ENCODE assay signal across 10 mouse cellular contexts in genomic region chr3:87947811-87948199, GRCm38 (mm10). TPM values are rescaled to one million over a fixed set of nuclear protein-coding genes. Genes with fewer than 3 reads are reported as not detected.
DNase-seq lines count a peak whose midpoint lies in the region; ATAC-seq and TF ChIP-seq lines count a peak whose summit lies in the region.
"Had no signal": no experiment of that assay in that cellular context is flagged by ENCODE, and none has a peak within 500 bp of the region (broad histone marks: within the 10 kb centered on the region; RNA-seq: fewer than 3 reads in every experiment).

No protein-coding gene starts in this region.

- no peak overlapping the region for H3K27ac ChIP-seq in heart, embryonic 13.5 days (replicated peaks)
- H3K27ac ChIP-seq in intestine, embryonic 14.5 days (ENCODE audit: low read depth): no peak overlapping the region

- no peaks in the 10 kb centered on the region for H3K79me2 ChIP-seq in myocyte (ENCODE audit: control insufficient read depth, insufficient read depth)

- H3K9ac ChIP-seq in heart, embryonic 13.5 days: peak overlapping the region; percentile 71
- peak overlapping the region; percentile 36; the same call in 1 of the 2 replicates for H3K9ac ChIP-seq in intestine, embryonic 14.5 days (ENCODE audit: low read length)

- H3K36me3 ChIP-seq in heart, embryonic 13.5 days: peaks cover 3% of the 10 kb centered on the region; the same call in 1 of the 2 replicates
- no peaks in the 10 kb centered on the region for H3K36me3 ChIP-seq in intestine, embryonic 14.5 days (ENCODE audit: control insufficient read depth, insufficient read depth, low read length)
- H3K36me3 ChIP-seq in myocyte (ENCODE audit: control insufficient read depth, insufficient read depth): no peaks in the 10 kb centered on the region

- peaks cover 79% of the 10 kb centered on the region for H3K27me3 ChIP-seq in heart, embryonic 13.5 days (replicated peaks)
- peaks cover 27% of the 10 kb centered on the region for H3K27me3 ChIP-seq in intestine, embryonic 14.5 days (replicated peaks; ENCODE audit: control insufficient read depth, insufficient read depth, low read length)
- H3K27me3 ChIP-seq in myocyte (ENCODE audit: control insufficient read depth, insufficient read depth, insufficient read length): no peaks in the 10 kb centered on the region

- no peak for ATAC-seq in heart, embryonic 13.5 days (ENCODE audit: extremely low read depth, insufficient number of reproducible peaks, low FRiP score, low TSS enrichment)
- ATAC-seq in intestine, embryonic 14.5 days (replicated peaks; ENCODE audit: low FRiP score, low TSS enrichment, low read depth): no peak
- no peak for ATAC-seq in activated CD4-positive, CD25-positive, alpha-beta regulatory T cell, adult 4 months

- no peaks in the 10 kb centered on the region for H3K9me3 ChIP-seq in heart, embryonic 13.5 days
- no peaks in the 10 kb centered on the region for H3K9me3 ChIP-seq in intestine, embryonic 14.5 days (ENCODE audit: control insufficient read depth, low read length)

- no peak overlapping the region for H3ac ChIP-seq in myocyte (ENCODE audit: control insufficient read depth, insufficient read length)

- no peak for DNase-seq in heart, adult 9 months (ENCODE audit: low spot score in 2 of 2)
- peak; percentile 94 for DNase-seq in embryo, embryonic 9.5 days (ENCODE audit: extremely low spot score)
- DNase-seq in intestine, embryonic 14.5 days (ENCODE audit: low spot score): peak; percentile 66
- no peak for DNase-seq in adrenal gland, adult 18-20 months (ENCODE audit: low spot score in 2 of 2)
- no peak for DNase-seq in gastrocnemius, postnatal 10 days
- DNase-seq: spleen, adult 18-20 months had no signal

- H3K4me2 ChIP-seq in heart, embryonic 13.5 days: peak overlapping the region; percentile 70
- H3K4me2 ChIP-seq in intestine, embryonic 14.5 days (ENCODE audit: low read length): peak overlapping the region; percentile 63
- H3K4me2 ChIP-seq in myocyte (ENCODE audit: low read depth): peak overlapping the region; percentile 21

- H3K4me1 ChIP-seq in heart, embryonic 13.5 days: peaks cover 77% of the 10 kb centered on the region
- peaks cover 46% of the 10 kb centered on the region for H3K4me1 ChIP-seq in intestine, embryonic 14.5 days (replicated peaks; ENCODE audit: control insufficient read depth, insufficient read depth, low read length)

- H3K4me3 ChIP-seq in heart, embryonic 13.5 days: peak overlapping the region; percentile 39
- H3K4me3 ChIP-seq in intestine, embryonic 14.5 days (ENCODE audit: low read depth, low read length): peak overlapping the region; percentile 20
- H3K4me3 ChIP-seq in myocyte: peak overlapping the region; percentile 25

- under 1% methylated on average over 17 of the region's 17 CpGs for WGBS in heart, embryonic 13.5 days
- WGBS in intestine, embryonic 14.5 days: 1% methylated on average over 16 of the region's 17 CpGs

- TF ChIP-seq POLR2A in myocyte (IDR thresholded peaks at IDR 0.05; ENCODE audit: insufficient read length, low read depth): no peak

TF ChIP-seq in myocyte, 11 proteins besides CTCF, POLR2A, EP300 and RAD21:
- no peak for TF ChIP-seq MAX (IDR thresholded peaks at IDR 0.05; ENCODE audit: low read depth)
- TF ChIP-seq MYOD1 (IDR thresholded peaks at IDR 0.05; ENCODE audit: control insufficient read depth in 1 of 3, insufficient read length in 2 of 3, low read depth in 2 of 3): no peak
- TF ChIP-seq USF1 (IDR thresholded peaks at IDR 0.05; ENCODE audit: low read depth): no peak
- TF ChIP-seq TCF3 (IDR thresholded peaks at IDR 0.05; ENCODE audit: insufficient read length, low read depth): no peak

RNA-seq across cellular contexts. Expression of gene Crabp2, which starts 0.7 kb away (rescaled TPM):
- polyA plus RNA-seq in heart, embryonic 13.5 days (2015; fragmentation: Nextera tagmentation; extraction: Ambion mirVana): 6.2 and 8.4 TPM in 2 replicates
- polyA plus RNA-seq in intestine, embryonic 14.5 days (2014; fragmentation: Nextera tagmentation; extraction: Ambion mirVana): 9.7 and 14.4 TPM in 2 replicates
- 67.6 TPM for polyA plus RNA-seq in myocyte (2012; fragmentation: generic; extraction: Trizol)
- not detected for polyA plus RNA-seq in activated CD4-positive, CD25-positive, alpha-beta regulatory T cell, adult 4 months (2017; shearing (Covaris generic))
- under 1 TPM in 1 of 2 experiments, not detected in 1; 0.33 TPM for total RNA-seq in adrenal gland, adult 18-20 months (2021)
- total RNA-seq in gastrocnemius, postnatal 10 days (2021): 1 to 10 TPM in 1 of 2 experiments, under 1 TPM in 1; 0.96 to 1.1 TPM
- polyA plus RNA-seq: large intestine, adult 2 months had no signal

RNA-seq across cellular contexts. Expression of gene Rrnad1, which starts 17.3 kb away (rescaled TPM):
- polyA plus RNA-seq in heart, embryonic 13.5 days (2015; fragmentation: Nextera tagmentation; extraction: Ambion mirVana): 13.4 and 16.0 TPM in 2 replicates
- polyA plus RNA-seq in intestine, embryonic 14.5 days (2014; fragmentation: Nextera tagmentation; extraction: Ambion mirVana): 17.9 and 21.8 TPM in 2 replicates
- 7.0 TPM for polyA plus RNA-seq in myocyte (2012; fragmentation: generic; extraction: Trizol)
- 10 to 100 TPM; 16.3 to 19.7 TPM for polyA plus RNA-seq in activated CD4-positive, CD25-positive, alpha-beta regulatory T cell, adult 4 months (2017; shearing (Covaris generic))
- total RNA-seq in adrenal gland, adult 18-20 months (2021): 10 to 100 TPM; 14.7 to 21.9 TPM
- 1 to 10 TPM; 4.8 to 7.0 TPM for total RNA-seq in gastrocnemius, postnatal 10 days (2021)

RNA-seq across cellular contexts. Expression of gene Isg20l2, which starts 17.7 kb away (rescaled TPM):
- polyA plus RNA-seq in heart, embryonic 13.5 days (2015; fragmentation: Nextera tagmentation; extraction: Ambion mirVana): 28.9 and 30.1 TPM in 2 replicates
- 32.8 and 35.9 TPM in 2 replicates for polyA plus RNA-seq in intestine, embryonic 14.5 days (2014; fragmentation: Nextera tagmentation; extraction: Ambion mirVana)
- 19.4 TPM for polyA plus RNA-seq in myocyte (2012; fragmentation: generic; extraction: Trizol)
- 10 to 100 TPM; 17.8 to 18.5 TPM for polyA plus RNA-seq in activated CD4-positive, CD25-positive, alpha-beta regulatory T cell, adult 4 months (2017; shearing (Covaris generic))
- total RNA-seq in adrenal gland, adult 18-20 months (2021): 10 to 100 TPM; 19.4 to 20.6 TPM
- 10 to 100 TPM; 10.7 to 15.0 TPM for total RNA-seq in gastrocnemius, postnatal 10 days (2021)

RNA-seq across cellular contexts. Expression of gene Nes, which starts 23.1 kb away (rescaled TPM):
- 18.7 and 18.9 TPM in 2 replicates for polyA plus RNA-seq in heart, embryonic 13.5 days (2015; fragmentation: Nextera tagmentation; extraction: Ambion mirVana)
- 11.9 and 13.4 TPM in 2 replicates for polyA plus RNA-seq in intestine, embryonic 14.5 days (2014; fragmentation: Nextera tagmentation; extraction: Ambion mirVana)
- polyA plus RNA-seq in myocyte (2012; fragmentation: generic; extraction: Trizol): 268 TPM
- not detected for polyA plus RNA-seq in activated CD4-positive, CD25-positive, alpha-beta regulatory T cell, adult 4 months (2017; shearing (Covaris generic))
- 10 to 100 TPM in 1 of 2 experiments, 1 to 10 TPM in 1; 5.9 to 19.4 TPM for total RNA-seq in adrenal gland, adult 18-20 months (2021)
- 10 to 100 TPM; 72.4 to 87.7 TPM for total RNA-seq in gastrocnemius, postnatal 10 days (2021)

RNA-seq across cellular contexts. Expression of gene Mrpl24, which starts 28.5 kb away (rescaled TPM):
- 55.0 and 57.2 TPM in 2 replicates for polyA plus RNA-seq in heart, embryonic 13.5 days (2015; fragmentation: Nextera tagmentation; extraction: Ambion mirVana)
- 73.3 and 74.2 TPM in 2 replicates for polyA plus RNA-seq in intestine, embryonic 14.5 days (2014; fragmentation: Nextera tagmentation; extraction: Ambion mirVana)
- polyA plus RNA-seq in myocyte (2012; fragmentation: generic; extraction: Trizol): 114 TPM
- polyA plus RNA-seq in activated CD4-positive, CD25-positive, alpha-beta regulatory T cell, adult 4 months (2017; shearing (Covaris generic)): 100 to 1,000 TPM; 158 to 159 TPM
- 100 to 1,000 TPM; 111 to 121 TPM for total RNA-seq in adrenal gland, adult 18-20 months (2021)
- 10 to 100 TPM; 47.3 to 55.6 TPM for total RNA-seq in gastrocnemius, postnatal 10 days (2021)

Comparison
In these comparisons a context has a peak if more than half of its experiments do, and no peak if none do; other contexts are left out.
1. DNase-seq: peak in embryo, embryonic 9.5 days (single experiment) and intestine, embryonic 14.5 days (single experiment); none in heart, adult 9 months (0 of 2), adrenal gland, adult 18-20 months (0 of 2) and gastrocnemius, postnatal 10 days (single experiment).
2. Peak in every context shown above with its lines, with median percentiles within 50 percentile points of each other: H3K4me2 ChIP-seq and H3K4me3 ChIP-seq.